ENCODE assay signal across 8 mouse cellular contexts in the genomic region with DNA sequence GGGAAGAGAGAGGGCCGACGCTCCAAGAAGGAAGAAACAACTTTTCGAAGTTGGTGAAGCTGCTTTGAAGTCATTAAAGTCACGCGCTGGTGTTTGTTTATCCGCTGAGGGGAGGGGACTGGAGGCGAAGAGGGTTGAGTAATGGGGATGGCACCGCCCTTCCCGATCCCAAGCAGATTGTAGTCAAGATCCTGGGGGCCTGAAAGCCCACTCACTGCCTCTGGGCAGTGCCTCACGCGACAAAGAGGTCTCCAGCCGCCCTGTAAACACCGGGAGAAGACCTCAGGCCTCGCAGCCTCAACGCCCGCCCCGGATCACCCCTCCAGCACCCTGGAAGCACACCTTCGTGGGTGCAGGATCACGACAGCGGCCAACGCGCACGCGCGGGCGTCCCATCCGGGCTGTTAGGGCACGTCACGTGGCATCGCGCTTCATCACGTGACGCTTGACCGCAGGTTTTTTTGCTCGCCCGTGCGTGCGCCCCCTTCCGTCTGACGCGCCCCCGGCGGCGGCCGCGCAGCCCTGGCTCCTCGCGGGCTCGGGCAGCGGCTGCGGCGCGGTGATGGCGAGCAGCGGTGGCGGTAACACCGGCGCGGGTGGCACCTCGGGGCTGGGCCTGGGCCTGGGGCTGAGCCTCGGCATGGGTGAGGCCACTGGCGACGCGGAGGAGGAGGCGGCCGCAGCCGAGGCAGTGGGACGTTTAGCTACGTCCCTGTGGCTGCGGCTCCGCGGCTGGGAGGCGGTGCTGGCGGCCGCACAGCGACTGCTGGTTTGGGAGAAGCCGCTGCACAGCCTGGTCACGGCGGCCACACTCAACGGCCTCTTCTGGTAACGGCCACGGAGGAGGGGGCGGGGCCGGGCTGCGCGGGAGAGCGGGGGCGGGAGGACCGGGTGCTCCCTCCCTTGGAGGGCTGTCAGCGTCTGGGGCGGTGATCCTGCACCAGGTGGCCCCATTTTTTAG. TPM values are rescaled to one million over a fixed set of nuclear protein-coding genes. Genes with fewer than 3 reads are reported as not detected.
A peak's percentile ranks its signal among the peaks of the same experiment; 100 is the strongest.
DNase-seq lines count a peak whose midpoint lies in the region; ATAC-seq and TF ChIP-seq lines count a peak whose summit lies in the region.

Gene Cnppd1 (minus strand): TSS at position 411 of the 961 bp plus-strand sequence.
Gene Retreg2 (plus strand): TSS at position 478 of the 961 bp plus-strand sequence.

- H3K4me2 ChIP-seq in embryonic facial prominence, embryonic 15.5 days (replicated peaks) = peak within 1 kb of the TSS; percentile 90
- H3K4me2 ChIP-seq in kidney, embryonic 14.5 days (replicated peaks; ENCODE audit: low read depth, low read length) = peak within 1 kb of the TSS; percentile 93
- H3K4me2 ChIP-seq in limb, embryonic 15.5 days = peak within 1 kb of the TSS; percentile 87

- peaks cover 2% of the 10 kb centered on the region; the same call in 1 of the 2 replicates for H3K4me1 ChIP-seq in bone marrow, adult 2 months (ENCODE audit: control insufficient read depth, insufficient read depth, low read length)
- peaks cover 33% of the 10 kb centered on the region for H3K4me1 ChIP-seq in embryonic facial prominence, embryonic 15.5 days
- peaks cover 15% of the 10 kb centered on the region for H3K4me1 ChIP-seq in kidney, embryonic 14.5 days (ENCODE audit: control insufficient read depth, insufficient read depth, low read length)
- H3K4me1 ChIP-seq in limb, embryonic 15.5 days = peaks cover 24% of the 10 kb centered on the region

- TF ChIP-seq POLR2A in bone marrow, adult 2 months (IDR thresholded peaks at IDR 0.05; ENCODE audit: borderline replicate concordance, control insufficient read depth, low read depth, low read length) = peak; percentile 93

- peak; percentile 67 for TF ChIP-seq CTCF in bone marrow, adult 2 months (IDR thresholded peaks at IDR 0.05; ENCODE audit: control insufficient read depth, insufficient read depth, low read length)

- DNase-seq in 416B (ENCODE audit: low read depth) = peak; percentile 95
- DNase-seq in heart, adult 9 months (ENCODE audit: low spot score in 2 of 2) = peak; percentile 96 to 97
- peak; percentile 80 to 95 for DNase-seq in monocyte, adult 2 months (ENCODE audit: low read depth in 1 of 2, low spot score in 2 of 2)
- peak; percentile 95 to 97 for DNase-seq in spleen, postnatal 36 days (ENCODE audit: low spot score in 2 of 2)

- no peaks in the 10 kb centered on the region for H3K27me3 ChIP-seq in embryonic facial prominence, embryonic 15.5 days
- no peaks in the 10 kb centered on the region for H3K27me3 ChIP-seq in kidney, embryonic 14.5 days (ENCODE audit: control insufficient read depth, insufficient read depth, low read length)
- H3K27me3 ChIP-seq in limb, embryonic 15.5 days = no peaks in the 10 kb centered on the region

- no peaks in the 10 kb centered on the region for H3K9me3 ChIP-seq in embryonic facial prominence, embryonic 15.5 days (replicated peaks)
- no peaks in the 10 kb centered on the region for H3K9me3 ChIP-seq in kidney, embryonic 14.5 days (ENCODE audit: control insufficient read depth, low read length)
- H3K9me3 ChIP-seq in limb, embryonic 15.5 days = no peaks in the 10 kb centered on the region

- H3K36me3 ChIP-seq in embryonic facial prominence, embryonic 15.5 days = peaks cover 58% of the 10 kb centered on the region
- H3K36me3 ChIP-seq in kidney, embryonic 14.5 days (ENCODE audit: control insufficient read depth, insufficient read depth, low read length) = peaks cover 52% of the 10 kb centered on the region
- peaks cover 57% of the 10 kb centered on the region for H3K36me3 ChIP-seq in limb, embryonic 15.5 days

- ATAC-seq in embryonic facial prominence, embryonic 15.5 days (ENCODE audit: insufficient number of reproducible peaks, low FRiP score, low TSS enrichment, low read depth) = peak; percentile 89
- peak; percentile 87 for ATAC-seq in kidney, embryonic 14.5 days (ENCODE audit: low FRiP score, low TSS enrichment)
- peak; percentile 83 for ATAC-seq in limb, embryonic 15.5 days (ENCODE audit: insufficient number of reproducible peaks, low FRiP score, low TSS enrichment, low read depth)

- peak within 1 kb of the TSS; percentile 92 for H3K27ac ChIP-seq in bone marrow, adult 2 months (ENCODE audit: control insufficient read depth, insufficient read depth, low read depth, low read length, poor library complexity)
- H3K27ac ChIP-seq in embryonic facial prominence, embryonic 15.5 days (replicated peaks) = peak within 1 kb of the TSS; percentile 97
- H3K27ac ChIP-seq in kidney, embryonic 14.5 days (ENCODE audit: low read depth, low read length) = peak within 1 kb of the TSS; percentile 95
- H3K27ac ChIP-seq in limb, embryonic 15.5 days = peak within 1 kb of the TSS; percentile 97

- H3K9ac ChIP-seq in embryonic facial prominence, embryonic 15.5 days = peak within 1 kb of the TSS; percentile 93
- H3K9ac ChIP-seq in kidney, embryonic 14.5 days (ENCODE audit: low read depth, low read length) = peak within 1 kb of the TSS; percentile 92
- H3K9ac ChIP-seq in limb, embryonic 15.5 days = peak within 1 kb of the TSS; percentile 92

- peak within 1 kb of the TSS; percentile 78 for H3K4me3 ChIP-seq in bone marrow, adult 2 months (replicated peaks; ENCODE audit: control insufficient read depth, low read depth, low read length)
- peak within 1 kb of the TSS; percentile 90 for H3K4me3 ChIP-seq in embryonic facial prominence, embryonic 15.5 days (replicated peaks)
- peak within 1 kb of the TSS; percentile 84 for H3K4me3 ChIP-seq in kidney, embryonic 14.5 days (ENCODE audit: low read length)
- H3K4me3 ChIP-seq in limb, embryonic 15.5 days = peak within 1 kb of the TSS; percentile 97

- under 1% methylated on average over 86 of the region's 91 CpGs for WGBS in bone marrow, adult 2 months
- WGBS in embryonic facial prominence, embryonic 15.5 days = 0% methylated on average over 90 of the region's 91 CpGs
- under 1% methylated on average over 90 of the region's 91 CpGs for WGBS in kidney, embryonic 14.5 days
- WGBS in limb, embryonic 15.5 days = under 1% methylated on average over 90 of the region's 91 CpGs

RNA-seq across cellular contexts. Expression of gene Cnppd1, which starts in this region (rescaled TPM):
- polyA plus RNA-seq in bone marrow, adult 2 months (2011; ENCODE audit: insufficient read depth, insufficient read length, low replicate concordance, missing spikeins) = 55.3 and 100 TPM in 2 replicates
- 45.3 TPM in 2 replicates for polyA plus RNA-seq in embryonic facial prominence, embryonic 15.5 days (2015; fragmentation: Nextera tagmentation; extraction: Ambion mirVana)
- polyA plus RNA-seq in kidney, embryonic 14.5 days (2014; fragmentation: Nextera tagmentation; extraction: Ambion mirVana) = 25.8 and 35.7 TPM in 2 replicates
- 43.8 and 46.8 TPM in 2 replicates for polyA plus RNA-seq in limb, embryonic 15.5 days (2015; fragmentation: Nextera tagmentation; extraction: Ambion mirVana)

RNA-seq across cellular contexts. Expression of gene Retreg2, which starts in this region (rescaled TPM):
- 71.5 and 92.9 TPM in 2 replicates for polyA plus RNA-seq in bone marrow, adult 2 months (2011; ENCODE audit: insufficient read depth, insufficient read length, low replicate concordance, missing spikeins)
- 53.8 and 54.2 TPM in 2 replicates for polyA plus RNA-seq in embryonic facial prominence, embryonic 15.5 days (2015; fragmentation: Nextera tagmentation; extraction: Ambion mirVana)
- 36.6 and 56.0 TPM in 2 replicates for polyA plus RNA-seq in kidney, embryonic 14.5 days (2014; fragmentation: Nextera tagmentation; extraction: Ambion mirVana)
- 41.5 and 47.3 TPM in 2 replicates for polyA plus RNA-seq in limb, embryonic 15.5 days (2015; fragmentation: Nextera tagmentation; extraction: Ambion mirVana)

Comparison
In these comparisons a context has a peak if more than half of its experiments do, and no peak if none do; other contexts are left out.
1. Peak in every context shown above with its lines: DNase-seq, ATAC-seq, H3K4me3 ChIP-seq and H3K27ac ChIP-seq.